8 mouse cellular contexts compared by ENCODE assay signal in genomic region chr19:46135297-46135696, GRCm38 (mm10). TPM values are rescaled to one million over a fixed set of nuclear protein-coding genes. Genes with fewer than 3 reads are reported as not detected.
DNase-seq lines count a peak whose midpoint lies in the region; ATAC-seq lines count a peak whose summit lies in the region.

No protein-coding gene starts in this region.

- ATAC-seq in heart, embryonic 15.5 days (replicated peaks; ENCODE audit: insufficient number of reproducible peaks, insufficient read depth, low FRiP score, low read depth) = 0 out of 2 replicates have a peak, but pooled peaks have one; percentile 16
- ATAC-seq in liver, embryonic 12.5 days = no peak
- ATAC-seq in stomach, embryonic 14.5 days (ENCODE audit: insufficient number of reproducible peaks, insufficient read depth, low FRiP score, low read depth) = peak; percentile 44; the same call in 1 of the 2 replicates

- H3K36me3 ChIP-seq in forebrain, embryonic 10.5 days (replicated peaks) = no peaks in the 10 kb centered on the region
- no peaks in the 10 kb centered on the region for H3K36me3 ChIP-seq in heart, embryonic 15.5 days
- no peaks in the 10 kb centered on the region for H3K36me3 ChIP-seq in liver, embryonic 12.5 days
- H3K36me3 ChIP-seq in stomach, embryonic 14.5 days (ENCODE audit: control insufficient read depth, insufficient read depth, low read length) = no peaks in the 10 kb centered on the region

- H3K4me2 ChIP-seq in heart, embryonic 15.5 days = peak overlapping the region; percentile 100
- peak overlapping the region; percentile 97 for H3K4me2 ChIP-seq in liver, embryonic 12.5 days
- peak overlapping the region; percentile 100 for H3K4me2 ChIP-seq in stomach, embryonic 14.5 days (replicated peaks; ENCODE audit: low read depth, low read length)

- peak overlapping the region; percentile 67 for H3K4me3 ChIP-seq in forebrain, embryonic 10.5 days
- H3K4me3 ChIP-seq in heart, embryonic 15.5 days = peak overlapping the region; percentile 59
- H3K4me3 ChIP-seq in liver, embryonic 12.5 days = peak overlapping the region; percentile 62
- peak overlapping the region; percentile 53 for H3K4me3 ChIP-seq in stomach, embryonic 14.5 days (ENCODE audit: low read depth, low read length)

- peaks cover 48% of the 10 kb centered on the region for H3K4me1 ChIP-seq in forebrain, embryonic 10.5 days
- H3K4me1 ChIP-seq in heart, embryonic 15.5 days (replicated peaks) = peaks cover 29% of the 10 kb centered on the region
- peaks cover 35% of the 10 kb centered on the region for H3K4me1 ChIP-seq in liver, embryonic 12.5 days
- H3K4me1 ChIP-seq in stomach, embryonic 14.5 days (ENCODE audit: control insufficient read depth, insufficient read depth, low read length) = peaks cover 15% of the 10 kb centered on the region

- no peaks in the 10 kb centered on the region for H3K9me3 ChIP-seq in forebrain, embryonic 10.5 days
- no peaks in the 10 kb centered on the region for H3K9me3 ChIP-seq in heart, embryonic 15.5 days (replicated peaks)
- H3K9me3 ChIP-seq in liver, embryonic 12.5 days (replicated peaks) = no peaks in the 10 kb centered on the region
- no peaks in the 10 kb centered on the region for H3K9me3 ChIP-seq in stomach, embryonic 14.5 days (ENCODE audit: control insufficient read depth, low read depth, low read length)

- WGBS in forebrain, embryonic 10.5 days = under 1% methylated on average over 12 of the region's 12 CpGs
- 3% methylated on average over 12 of the region's 12 CpGs for WGBS in heart, embryonic 15.5 days
- 1% methylated on average over 12 of the region's 12 CpGs for WGBS in liver, embryonic 12.5 days (ENCODE audit: insufficient replicate concordance)
- 1% methylated on average over 12 of the region's 12 CpGs for WGBS in stomach, embryonic 14.5 days

- H3K27ac ChIP-seq in forebrain, embryonic 10.5 days = no peak overlapping the region
- H3K27ac ChIP-seq in heart, embryonic 15.5 days = no peak overlapping the region
- no peak overlapping the region for H3K27ac ChIP-seq in liver, embryonic 12.5 days
- no peak overlapping the region for H3K27ac ChIP-seq in stomach, embryonic 14.5 days (ENCODE audit: low read length)

- H3K27me3 ChIP-seq in forebrain, embryonic 10.5 days (ENCODE audit: poor library complexity, severe bottlenecking) = peaks cover 100% of the 10 kb centered on the region
- H3K27me3 ChIP-seq in heart, embryonic 15.5 days = peaks cover 82% of the 10 kb centered on the region
- H3K27me3 ChIP-seq in liver, embryonic 12.5 days (replicated peaks) = peaks cover 100% of the 10 kb centered on the region
- peaks cover 41% of the 10 kb centered on the region for H3K27me3 ChIP-seq in stomach, embryonic 14.5 days (ENCODE audit: control insufficient read depth, insufficient read depth, low read length)

- peak overlapping the region; percentile 58; the same call in 1 of the 2 replicates for H3K9ac ChIP-seq in heart, embryonic 15.5 days
- H3K9ac ChIP-seq in liver, embryonic 12.5 days = peak overlapping the region; percentile 61; the same call in 1 of the 2 replicates
- H3K9ac ChIP-seq in stomach, embryonic 14.5 days (replicated peaks; ENCODE audit: low read depth, low read length) = no peak overlapping the region

- peak; percentile 93 for DNase-seq in CD4-positive, CD25-positive, alpha-beta regulatory T cell, adult 2 months (ENCODE audit: low read depth, low spot score)
- peak; percentile 77 for DNase-seq in c-Kit-positive CD71-negative TER-119-negative erythroid progenitor cells, embryonic 14.5 days (ENCODE audit: low read depth)
- DNase-seq in forebrain, embryonic 10.5 days (ENCODE audit: extremely low spot score, low spot score) = peak; percentile 90
- peak; percentile 93 for DNase-seq in kidney, postnatal 14 days
- DNase-seq in natural killer cell, adult 2 months (ENCODE audit: low spot score in 2 of 2) = peak; percentile 74 to 85

RNA-seq across cellular contexts. Expression of gene Elovl3, which starts 3.6 kb away (rescaled TPM):
- polyA plus RNA-seq in forebrain, embryonic 10.5 days (2016; fragmentation: Nextera tagmentation; extraction: Ambion mirVana) = 0.07 and 0.17 TPM in 2 replicates
- not detected in 2 replicates for polyA plus RNA-seq in heart, embryonic 15.5 days (2015; fragmentation: Nextera tagmentation; extraction: Ambion mirVana)
- not detected in 2 replicates for polyA plus RNA-seq in liver, embryonic 12.5 days (2016; fragmentation: Nextera tagmentation; extraction: Ambion mirVana)
- not detected in 2 replicates for polyA plus RNA-seq in stomach, embryonic 14.5 days (2014; fragmentation: Nextera tagmentation; extraction: Ambion mirVana)

RNA-seq across cellular contexts. Expression of gene Pitx3, which starts 12.8 kb away (rescaled TPM):
- polyA plus RNA-seq in forebrain, embryonic 10.5 days (2016; fragmentation: Nextera tagmentation; extraction: Ambion mirVana) = 0.18 and 0.25 TPM in 2 replicates
- 0.39 and 0.48 TPM in 2 replicates for polyA plus RNA-seq in heart, embryonic 15.5 days (2015; fragmentation: Nextera tagmentation; extraction: Ambion mirVana)
- polyA plus RNA-seq in liver, embryonic 12.5 days (2016; fragmentation: Nextera tagmentation; extraction: Ambion mirVana) = 0.59 and 0.94 TPM in 2 replicates
- not detected in 2 replicates for polyA plus RNA-seq in stomach, embryonic 14.5 days (2014; fragmentation: Nextera tagmentation; extraction: Ambion mirVana)

RNA-seq across cellular contexts. Expression of gene Gbf1, which starts 17.0 kb away (rescaled TPM):
- polyA plus RNA-seq in forebrain, embryonic 10.5 days (2016; fragmentation: Nextera tagmentation; extraction: Ambion mirVana) = 36.9 and 41.8 TPM in 2 replicates
- 41.2 and 48.2 TPM in 2 replicates for polyA plus RNA-seq in heart, embryonic 15.5 days (2015; fragmentation: Nextera tagmentation; extraction: Ambion mirVana)
- 27.7 and 30.6 TPM in 2 replicates for polyA plus RNA-seq in liver, embryonic 12.5 days (2016; fragmentation: Nextera tagmentation; extraction: Ambion mirVana)
- polyA plus RNA-seq in stomach, embryonic 14.5 days (2014; fragmentation: Nextera tagmentation; extraction: Ambion mirVana) = 56.6 and 63.7 TPM in 2 replicates

RNA-seq across cellular contexts. Expression of gene Nolc1, which starts 59.6 kb away (rescaled TPM):
- polyA plus RNA-seq in forebrain, embryonic 10.5 days (2016; fragmentation: Nextera tagmentation; extraction: Ambion mirVana) = 167 and 168 TPM in 2 replicates
- polyA plus RNA-seq in heart, embryonic 15.5 days (2015; fragmentation: Nextera tagmentation; extraction: Ambion mirVana) = 37.0 and 46.9 TPM in 2 replicates
- polyA plus RNA-seq in liver, embryonic 12.5 days (2016; fragmentation: Nextera tagmentation; extraction: Ambion mirVana) = 136 and 147 TPM in 2 replicates
- 79.7 and 92.8 TPM in 2 replicates for polyA plus RNA-seq in stomach, embryonic 14.5 days (2014; fragmentation: Nextera tagmentation; extraction: Ambion mirVana)
